Mouse (Mus musculus) MEL (cell line): ENCODE measurements at regions not wholly inside any gene's neighbourhood (a gene's known extent, or its start where the extent isn't known, plus 50 kb on each side); places are given as distances from the start of the nearest gene placed in this dataset.

Experiments
- DNase-seq: peaks from one replicate; pipeline ENCODE4 v3.0.0; 2011; ENCODE audit warnings: low read depth, low spot score
- H3K27ac ChIP-seq: 2 replicates; pipeline ENCODE4 v1.5.1; 2012; ENCODE audit warnings: low read depth, mild to moderate bottlenecking, control low read depth, low read length, moderate library complexity; ENCODE audit not compliant: control insufficient read depth
- H3K27me3 ChIP-seq, 2 experiments: fragments of 150-350 bp in 1 of 2; sonication (generic) in 1 of 2; 2 replicates each; pipeline ENCODE4 v1.6.1; 2012; ENCODE audit warnings: low read length in 2 of 2, mild to moderate bottlenecking in 2 of 2, improper control_type of control experiment in 1 of 2, moderate library complexity in 1 of 2; ENCODE audit not compliant: insufficient read depth in 2 of 2, control insufficient read depth in 1 of 2
- H3K36me3 ChIP-seq, 2 experiments: 2 replicates each; pipeline ENCODE4 v1.6.1; 2012 to 2014; ENCODE audit warnings: low read length in 2 of 2, improper control_type of control experiment in 1 of 2, inconsistent platforms in 1 of 2, mild to moderate bottlenecking in 1 of 2; ENCODE audit not compliant: insufficient read depth in 2 of 2, control insufficient read depth in 1 of 2
- H3K4me1 ChIP-seq, 2 experiments: fragments of 150-350 bp in 1 of 2; sonication (generic) in 1 of 2; 2 replicates each; pipeline ENCODE4 v1.6.1; 2012; ENCODE audit warnings: low read length in 2 of 2, improper control_type of control experiment in 1 of 2, mild to moderate bottlenecking in 1 of 2; ENCODE audit not compliant: insufficient read depth in 2 of 2, control insufficient read depth in 1 of 2
- H3K4me3 ChIP-seq, 2 experiments: fragments of 150-350 bp in 1 of 2; sonication (generic) in 1 of 2; 2 replicates each; pipeline ENCODE4 v1.5.1; 2012; ENCODE audit warnings: low read depth in 2 of 2, low read length in 2 of 2, mild to moderate bottlenecking in 2 of 2, moderate library complexity in 2 of 2, control low read depth in 1 of 2, improper control_type of control experiment in 1 of 2; ENCODE audit not compliant: control insufficient read depth in 1 of 2, insufficient read depth in 1 of 2
- H3K79me2 ChIP-seq: 2 replicates; pipeline ENCODE4 v1.6.1; 2012; ENCODE audit warnings: mild to moderate bottlenecking, low read length, moderate library complexity; ENCODE audit not compliant: control insufficient read depth, poor library complexity, insufficient read depth
- H3K9ac ChIP-seq: 2 replicates; pipeline ENCODE4 v1.6.1; 2012; ENCODE audit warnings: low read depth, mild to moderate bottlenecking, control low read depth, low read length, moderate library complexity; ENCODE audit not compliant: control insufficient read depth, poor library complexity, severe bottlenecking
- H3K9me3 ChIP-seq: fragments of 150-350 bp; sonication (generic); replicated peaks from 2 replicates; pipeline ENCODE4 v1.6.1; 2012; ENCODE audit warnings: mild to moderate bottlenecking, low read length, improper control_type of control experiment, moderate library complexity; ENCODE audit not compliant: insufficient read depth
- BHLHE40 ChIP-seq: IDR thresholded peaks from 2 replicates; pipeline ENCODE4 v1.6.1; 2012; ENCODE audit warnings: low read depth, mild to moderate bottlenecking, inconsistent platforms, low read length, improper control_type of control experiment, borderline replicate concordance
- CTCF ChIP-seq, 3 experiments: IDR thresholded peaks in 2 of 3; conservative IDR thresholded peaks in 1 of 3; 2 replicates each; pipeline ENCODE4 v1.5.1; 2011 to 2012; ENCODE audit warnings: low read length in 3 of 3, low read depth in 2 of 3, mild to moderate bottlenecking in 2 of 3, improper control_type of control experiment in 1 of 3, inconsistent platforms in 1 of 3, mixed read lengths in 1 of 3, moderate library complexity in 1 of 3; ENCODE audit not compliant: control insufficient read depth in 1 of 3, insufficient read depth in 1 of 3, poor library complexity in 1 of 3, severe bottlenecking in 1 of 3
- EP300 ChIP-seq, 2 experiments: IDR thresholded peaks; 2 replicates each; pipeline ENCODE4 v1.6.1; 2011; ENCODE audit warnings: improper control_type of control experiment in 2 of 2, low read length in 2 of 2, low read depth in 1 of 2, mild to moderate bottlenecking in 1 of 2
- GABPA ChIP-seq: IDR thresholded peaks from 2 replicates; pipeline ENCODE4 v1.6.1; 2012; ENCODE audit warnings: low read depth, mild to moderate bottlenecking, inconsistent platforms, low read length, improper control_type of control experiment, moderate library complexity
- GATA1 ChIP-seq: IDR thresholded peaks from 2 replicates; pipeline ENCODE4 v1.6.1; 2011; ENCODE audit warnings: low read depth, low read length, improper control_type of control experiment
- MAX ChIP-seq: IDR thresholded peaks from 2 replicates; pipeline ENCODE4 v1.6.1; 2011; ENCODE audit warnings: low read length, improper control_type of control experiment
- MXI1 ChIP-seq: IDR thresholded peaks from 2 replicates; pipeline ENCODE4 v1.6.1; 2011; ENCODE audit warnings: mild to moderate bottlenecking, low read depth, low read length, improper control_type of control experiment
- MYC ChIP-seq: IDR thresholded peaks from 2 replicates; pipeline ENCODE4 v1.6.1; 2011; ENCODE audit warnings: low read depth, mild to moderate bottlenecking, low read length, improper control_type of control experiment, moderate library complexity
- NELFE ChIP-seq: IDR thresholded peaks from 2 replicates; pipeline ENCODE4 v1.6.1; 2011; ENCODE audit warnings: low read depth, low read length, improper control_type of control experiment
- NRF1 ChIP-seq: IDR thresholded peaks from 2 replicates; pipeline ENCODE4 v1.6.1; 2014; ENCODE audit warnings: low read depth, mild to moderate bottlenecking, inconsistent platforms, low read length, improper control_type of control experiment, moderate library complexity; ENCODE audit not compliant: poor library complexity, insufficient read depth, severe bottlenecking
- POLR2AphosphoS5 ChIP-seq: IDR thresholded peaks from 2 replicates; pipeline ENCODE4 v1.6.1; 2012; ENCODE audit warnings: low read depth, borderline replicate concordance, mild to moderate bottlenecking, inconsistent platforms, low read length, moderate library complexity, mixed read lengths
- RAD21 ChIP-seq: IDR thresholded peaks from 2 replicates; pipeline ENCODE4 v1.6.1; 2011; ENCODE audit warnings: mild to moderate bottlenecking, low read depth, low read length, improper control_type of control experiment
- SMC3 ChIP-seq: IDR thresholded peaks from 2 replicates; pipeline ENCODE4 v1.6.1; 2011; ENCODE audit warnings: low read depth, low read length, improper control_type of control experiment
- TAL1 ChIP-seq: IDR thresholded peaks from 2 replicates; pipeline ENCODE4 v1.6.1; 2012; ENCODE audit warnings: mild to moderate bottlenecking, inconsistent platforms, low read length, moderate library complexity, mixed read lengths
- TBP ChIP-seq: IDR thresholded peaks from 2 replicates; pipeline ENCODE4 v1.8.0; 2011; ENCODE audit warnings: low read depth, low read length, improper control_type of control experiment
- TCF12 ChIP-seq: IDR thresholded peaks from 2 replicates; pipeline ENCODE4 v1.6.1; 2014; ENCODE audit warnings: low read depth, mild to moderate bottlenecking, inconsistent platforms, low read length, improper control_type of control experiment, moderate library complexity
- USF2 ChIP-seq, 2 experiments: IDR thresholded peaks; 2 replicates each; pipeline ENCODE4 v1.6.1; 2011 to 2012; ENCODE audit warnings: improper control_type of control experiment in 2 of 2, low read length in 2 of 2, borderline replicate concordance in 1 of 2, inconsistent platforms in 1 of 2, low read depth in 1 of 2, mild to moderate bottlenecking in 1 of 2; ENCODE audit not compliant: insufficient read depth in 1 of 2
- ZC3H11A ChIP-seq: IDR thresholded peaks from 2 replicates; pipeline ENCODE4 v1.6.1; 2012; ENCODE audit warnings: low read depth, mild to moderate bottlenecking, inconsistent platforms, low read length, improper control_type of control experiment
- ZKSCAN1 ChIP-seq: IDR thresholded peaks from 2 replicates; pipeline ENCODE4 v1.6.1; 2012; ENCODE audit warnings: low read depth, mild to moderate bottlenecking, inconsistent platforms, low read length, improper control_type of control experiment, moderate library complexity

GRCm38 (mm10) chr1:126917872-126918271 lies 87.3 kb upstream of the Nckap5 start:
- no peak for TF ChIP-seq TBP
- no peak for TF ChIP-seq EP300 (IDR thresholded peaks at IDR 0.05; ENCODE audit: low read depth in 1 of 2, low read length in 2 of 2)
- TF ChIP-seq MXI1: no peak
- TF ChIP-seq POLR2AphosphoS5: no peak
- TF ChIP-seq BHLHE40: no peak
- no peak for TF ChIP-seq NRF1
- no peak for TF ChIP-seq MYC
- TF ChIP-seq GABPA: no peak
- no peak for TF ChIP-seq ZC3H11A
- TF ChIP-seq USF2 (IDR thresholded peaks at IDR 0.05; ENCODE audit: borderline replicate concordance in 1 of 2, insufficient read depth in 1 of 2, low read depth in 1 of 2, low read length in 2 of 2): no peak
- no peak for TF ChIP-seq TAL1
- TF ChIP-seq MAX: no peak
- no peak for TF ChIP-seq GATA1
- TF ChIP-seq TCF12: no peak
- TF ChIP-seq RAD21: no peak
- TF ChIP-seq CTCF (IDR thresholded peaks at IDR 0.05 in 2 of 3, conservative IDR thresholded peaks at IDR 0.05 in 1 of 3; ENCODE audit: control insufficient read depth in 1 of 3, insufficient read depth in 1 of 3, low read depth in 2 of 3, low read length in 3 of 3, poor library complexity in 1 of 3, severe bottlenecking in 1 of 3): no peak
- TF ChIP-seq, all 39 proteins: peak for 0
- Histone ChIP-seq H3K27me3 (no peaks in the 10 kb centered on the region), H3K9me3 (no peaks in the 10 kb centered on the region)

GRCm38 (mm10) chr1:126916369-126916768 lies 85.8 kb upstream of the Nckap5 start:
- no peaks in the 10 kb centered on the region for H3K27me3 ChIP-seq
- no peak overlapping the region for H3K27ac ChIP-seq
- no peak overlapping the region for H3K4me3 ChIP-seq
- TF ChIP-seq ZC3H11A: no peak
- TF ChIP-seq NELFE: no peak
- no peak for TF ChIP-seq SMC3
- TF ChIP-seq GABPA: no peak
- no peak for TF ChIP-seq ZKSCAN1
- no peak for TF ChIP-seq POLR2AphosphoS5
- DNase-seq: no peak
- H3K9ac ChIP-seq: no peak overlapping the region
- no peaks in the 10 kb centered on the region for H3K36me3 ChIP-seq
- no peaks in the 10 kb centered on the region for H3K4me1 ChIP-seq
- H3K9me3 ChIP-seq: no peaks in the 10 kb centered on the region
- H3K79me2 ChIP-seq: no peaks in the 10 kb centered on the region

More at GRCm38 (mm10) chr1:126917872-126918271, 87.3 kb upstream of the Nckap5 start:
- no peak for DNase-seq
- H3K79me2 ChIP-seq: no peaks in the 10 kb centered on the region
- no peak overlapping the region for H3K9ac ChIP-seq
- no peak overlapping the region for H3K4me3 ChIP-seq
- no peaks in the 10 kb centered on the region for H3K4me1 ChIP-seq
- no peaks in the 10 kb centered on the region for H3K36me3 ChIP-seq
- no peak overlapping the region for H3K27ac ChIP-seq
